Mouse (Mus musculus) spleen, adult 2 months (tissue): ENCODE measurements around the gene Rab37. TPM values are rescaled to one million over a fixed set of nuclear protein-coding genes. Genes with fewer than 3 reads are reported as not detected.

Experiments
- DNase-seq, 2 experiments: peaks; one replicate each; pipeline versions ENCODE4 v3.0.0 to v3.0.0-alpha.2; 2012 to 2021; ENCODE audit warnings: low spot score in 2 of 2, low read depth in 1 of 2
- H3K27ac ChIP-seq: fragments of 200-500 bp; 2 replicates; pipeline ENCODE4 v1.5.1; 2012; ENCODE audit warnings: low read length, inconsistent platforms; ENCODE audit not compliant: insufficient read depth
- H3K27me3 ChIP-seq: fragments of 200-500 bp; 2 replicates; pipeline ENCODE4 v1.6.1; 2012; ENCODE audit warnings: mild to moderate bottlenecking, moderate library complexity, low read length, inconsistent platforms; ENCODE audit not compliant: control insufficient read depth, insufficient read depth
- H3K36me3 ChIP-seq: fragments of 200-500 bp; 2 replicates; pipeline ENCODE4 v1.6.1; 2012; ENCODE audit warnings: mild to moderate bottlenecking, low read length, inconsistent platforms; ENCODE audit not compliant: control insufficient read depth, insufficient read depth
- H3K4me1 ChIP-seq: fragments of 200-500 bp; 2 replicates; pipeline ENCODE4 v1.6.1; 2011; ENCODE audit warnings: inconsistent platforms; ENCODE audit not compliant: control insufficient read depth, insufficient read depth, insufficient read length
- H3K4me3 ChIP-seq: fragments of 200-500 bp; 2 replicates; pipeline ENCODE4 v1.5.1; 2011; ENCODE audit warnings: mild to moderate bottlenecking, inconsistent platforms; ENCODE audit not compliant: insufficient read depth, insufficient read length; ENCODE audit errors: extremely low read depth
- CTCF ChIP-seq: fragments of 200-500 bp; IDR thresholded peaks from 2 replicates; pipeline ENCODE4 v1.5.1; 2011; ENCODE audit warnings: mild to moderate bottlenecking, inconsistent platforms; ENCODE audit not compliant: insufficient read depth, insufficient read length, insufficient replicate concordance; ENCODE audit errors: extremely low read depth
- POLR2A ChIP-seq: fragments of 200-500 bp; IDR thresholded peaks from 2 replicates; pipeline ENCODE4 v1.6.1; 2011; ENCODE audit warnings: low read depth, low read length, inconsistent platforms
- WGBS: fragments of 180-500 bp; shearing (Covaris S2); methylation state at CpG from one replicate; pipeline ENCODE4 v1.1.7; 2018; 5-methylcytosine and 5-hydroxymethylcytosine counted together
- polyA plus RNA-seq: library from polyadenylated mRNA; depleted of rRNA; stranded (reverse); fragments of >200 nt; gene quantifications from 2 replicates; pipeline ENCODE4 v1.2.3, GENCODE M21; 2012

The Rab37 gene
- polyA plus RNA-seq, 1 experiment: 7.8 TPM

DNA sequence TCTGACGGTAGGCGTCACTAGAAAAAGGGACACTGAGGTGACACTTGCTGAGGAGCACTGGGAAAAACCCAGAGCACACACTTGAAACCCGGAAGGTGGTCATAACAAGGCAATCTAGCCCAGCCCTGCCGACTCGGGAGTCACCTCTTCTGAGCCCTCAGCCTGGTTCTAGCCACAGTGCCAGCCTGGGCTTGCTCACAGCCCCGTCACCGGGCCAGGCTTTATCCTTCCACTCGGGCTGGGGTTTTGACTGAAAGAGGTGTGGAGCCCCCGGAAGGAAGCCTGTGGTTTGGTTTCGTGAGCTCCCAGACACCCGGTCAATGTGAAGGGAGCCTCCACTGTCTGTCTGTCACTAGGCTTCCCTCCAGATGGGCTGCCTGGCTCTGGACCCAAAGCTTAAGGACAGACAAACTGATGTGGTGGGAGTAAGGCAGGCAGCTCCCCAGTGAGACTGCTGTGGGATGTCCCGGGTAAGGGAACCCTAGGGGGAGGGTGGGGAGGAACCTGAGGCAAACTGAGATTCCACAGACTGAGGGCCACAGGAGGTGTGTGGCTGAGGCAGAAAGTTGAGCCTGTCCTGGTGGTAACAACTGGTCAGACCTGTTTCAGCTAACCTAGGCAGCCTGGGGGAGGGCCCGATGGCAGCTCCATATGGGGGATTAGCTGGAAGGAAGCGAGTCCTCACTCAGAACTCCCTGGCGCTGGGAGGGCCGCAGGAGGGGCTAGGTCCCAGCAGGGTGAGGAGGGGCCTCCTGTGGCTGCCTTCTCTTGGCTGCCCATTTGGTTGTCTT lies 82.5 kb downstream of the Rab37 start:
- H3K4me1 ChIP-seq: peaks cover 25% of the 10 kb centered on the region; the same call in 1 of the 2 replicates
- H3K4me3 ChIP-seq: no peak overlapping the region
- DNase-seq: no peak

DNA sequence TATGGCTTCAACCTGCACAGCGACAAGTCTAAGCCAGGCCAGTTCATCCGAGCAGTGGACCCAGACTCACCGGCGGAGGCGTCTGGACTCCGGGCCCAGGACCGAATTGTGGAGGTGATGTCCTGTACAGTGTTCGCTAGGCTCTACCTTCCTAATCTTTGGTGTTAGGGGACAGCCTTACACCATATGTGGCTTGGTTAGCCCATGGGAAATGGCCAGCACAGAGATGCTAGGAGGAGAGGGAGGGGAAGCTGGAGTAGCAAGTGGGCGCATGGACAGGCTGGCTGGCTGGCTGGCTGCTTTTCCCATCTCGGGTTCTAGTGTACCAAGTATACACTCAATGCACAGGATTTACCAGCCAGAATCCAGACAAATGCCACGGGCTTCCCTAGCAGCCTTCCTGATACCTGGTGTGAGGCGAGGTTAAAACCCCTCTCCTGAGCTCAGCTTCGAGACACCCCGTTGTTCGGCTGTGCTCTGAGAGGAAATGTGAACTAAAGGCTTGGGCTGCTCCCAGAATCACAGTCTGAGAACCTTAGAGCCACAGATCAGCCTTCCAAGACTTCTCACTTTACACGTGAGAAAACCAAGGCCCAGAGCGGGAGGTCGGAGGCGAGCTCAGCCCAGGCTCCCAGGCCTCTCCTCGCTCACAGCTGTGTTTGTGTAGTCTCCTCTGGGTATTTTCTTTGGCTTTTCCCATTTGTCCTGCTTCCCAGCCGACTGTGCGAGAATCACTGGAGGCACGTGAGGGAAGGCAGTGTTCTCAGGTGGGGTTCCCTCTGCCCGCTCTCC lies 85.4 kb downstream of the Rab37 start:
- Histone ChIP-seq H3K4me1 (peaks cover 21% of the 10 kb centered on the region; the same call in 1 of the 2 replicates), H3K27ac (no peak overlapping the region), H3K4me3 (no peak overlapping the region), H3K36me3 (peaks cover 47% of the 10 kb centered on the region), H3K27me3 (no peaks in the 10 kb centered on the region)
- WGBS: 91% methylated on average over 24 of the region's 24 CpGs
- no peak for TF ChIP-seq CTCF
- TF ChIP-seq POLR2A: no peak
- DNase-seq: no peak

More for the DNA sequence above, 82.5 kb downstream of the Rab37 start:
- 23% methylated on average over 16 of the region's 16 CpGs for WGBS
- H3K36me3 ChIP-seq: peaks cover 28% of the 10 kb centered on the region
- TF ChIP-seq POLR2A: no peak
- no peak for TF ChIP-seq CTCF
- no peak overlapping the region for H3K27ac ChIP-seq
- no peaks in the 10 kb centered on the region for H3K27me3 ChIP-seq

DNA sequence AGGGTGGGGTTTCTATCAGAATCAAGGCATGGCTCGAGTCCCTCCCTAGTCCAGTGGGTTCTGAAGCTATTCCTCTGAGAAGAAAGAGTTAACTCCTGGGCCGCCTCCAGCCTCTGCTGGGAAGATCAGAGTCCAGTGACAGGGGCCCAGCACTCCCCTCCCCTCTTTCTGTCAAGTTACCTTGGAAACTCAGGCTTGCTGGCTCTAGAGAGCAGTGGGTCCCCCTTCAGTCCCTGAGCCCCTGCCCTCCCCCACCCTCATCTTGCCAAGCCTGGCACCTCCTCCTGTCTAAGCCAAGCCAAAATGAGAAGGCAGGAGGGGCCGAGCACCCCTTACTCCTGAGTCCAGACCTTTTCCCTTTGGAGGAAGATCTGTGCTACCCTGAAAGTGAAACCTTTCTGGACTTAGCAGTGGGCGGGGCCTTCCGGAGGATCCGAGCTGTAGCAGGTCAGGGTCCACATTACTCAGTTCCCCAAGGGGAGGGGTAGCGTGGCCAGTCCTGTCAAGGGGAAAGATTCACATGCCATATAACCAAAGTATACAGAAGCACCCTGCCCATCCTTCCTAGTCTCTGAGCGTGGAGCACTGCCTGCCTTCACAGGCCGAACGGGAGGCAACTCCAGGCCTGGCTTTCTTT lies 86.4 kb downstream of the Rab37 start:
- H3K36me3 ChIP-seq: peaks cover 49% of the 10 kb centered on the region
- peaks cover 14% of the 10 kb centered on the region; the same call in 1 of the 2 replicates for H3K4me1 ChIP-seq
- no peak overlapping the region for H3K4me3 ChIP-seq
- no peak for DNase-seq
- 84% methylated on average over 10 of the region's 10 CpGs for WGBS
- no peaks in the 10 kb centered on the region for H3K27me3 ChIP-seq
- H3K27ac ChIP-seq: no peak overlapping the region
- TF ChIP-seq CTCF: no peak
- no peak for TF ChIP-seq POLR2A

DNA sequence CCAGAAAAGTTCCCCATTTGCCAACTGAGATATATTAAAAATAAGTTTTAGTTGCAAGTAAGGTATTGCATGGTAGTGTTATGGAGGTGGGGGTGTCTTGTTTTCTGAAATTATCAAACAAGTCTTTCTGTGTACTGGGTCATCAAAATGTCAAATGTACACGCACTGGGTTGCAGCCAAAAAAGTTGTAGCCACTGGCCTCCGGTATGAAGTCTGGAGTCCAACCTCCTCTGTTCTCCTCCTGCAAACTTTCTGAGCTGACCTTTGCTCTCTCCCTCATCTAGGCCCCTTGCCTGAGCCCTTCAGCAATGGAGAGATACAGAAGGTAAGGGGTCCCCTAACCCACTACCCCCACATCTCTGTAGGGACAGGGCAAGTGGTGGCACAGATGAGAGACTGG lies 87.5 kb downstream of the Rab37 start:
- no peak overlapping the region for H3K27ac ChIP-seq
- TF ChIP-seq POLR2A: no peak
- no peak for TF ChIP-seq CTCF
- 93% methylated on average over 2 of the region's 2 CpGs for WGBS
- H3K27me3 ChIP-seq: no peaks in the 10 kb centered on the region
- H3K36me3 ChIP-seq: peaks cover 49% of the 10 kb centered on the region
- DNase-seq: no peak
- no peak overlapping the region for H3K4me3 ChIP-seq
- peaks cover 6% of the 10 kb centered on the region; the same call in 1 of the 2 replicates for H3K4me1 ChIP-seq

- no peak for DNase-seq
- Histone ChIP-seq H3K36me3 (peaks cover 49% of the 10 kb centered on the region), H3K4me1 (peaks cover 2% of the 10 kb centered on the region; the same call in 1 of the 2 replicates), H3K27ac (no peak overlapping the region), H3K4me3 (no peak overlapping the region), H3K27me3 (no peaks in the 10 kb centered on the region)
- WGBS: 93% methylated on average over 6 of the region's 6 CpGs
- no peak for TF ChIP-seq POLR2A
- no peak for TF ChIP-seq CTCF
Observed at GRCm38 (mm10) chr11:115179191-115179590, 88.0 kb downstream of the Rab37 start.

DNA sequence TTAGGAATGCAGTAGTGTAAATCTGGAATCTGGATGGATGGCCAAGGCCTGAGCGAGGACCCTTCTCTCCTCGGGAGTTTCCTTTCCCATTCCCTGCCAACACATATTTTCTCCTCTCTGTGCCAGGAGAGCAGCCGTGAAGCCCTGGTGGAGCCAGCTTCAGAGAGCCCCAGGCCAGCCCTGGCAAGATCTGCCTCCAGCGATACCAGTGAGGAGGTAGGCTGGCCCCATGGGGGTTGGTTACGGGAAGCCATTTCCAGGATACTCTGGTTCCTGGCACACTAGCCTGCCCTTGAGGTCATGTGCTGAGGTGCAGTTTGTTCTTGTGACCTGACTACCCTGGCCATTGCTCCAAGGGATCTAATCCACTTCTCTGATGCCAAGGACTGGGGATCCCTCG lies 88.7 kb downstream of the Rab37 start:
- no peak overlapping the region for H3K4me3 ChIP-seq
- no peaks in the 10 kb centered on the region; the same call in 1 of the 2 replicates for H3K4me1 ChIP-seq
- H3K27me3 ChIP-seq: no peaks in the 10 kb centered on the region
- H3K36me3 ChIP-seq: peaks cover 49% of the 10 kb centered on the region
- WGBS: 89% methylated on average over 6 of the region's 6 CpGs
- DNase-seq: no peak
- H3K27ac ChIP-seq: no peak overlapping the region
- TF ChIP-seq CTCF (no peak), POLR2A (no peak)
